Mouse (Mus musculus) layer of hippocampus, adult 9-10 months (tissue): ENCODE measurements around the gene Myl6.
"Not testable (repeated sequence)": the region's sequence is repeated elsewhere in the genome, so short reads cannot be mapped to it uniquely, and the experiment has no call there.

Experiments used
- DNase-seq: peaks from one replicate; pipeline ENCODE4 v3.0.0; 2022; ENCODE audit warnings: low spot score

Myl6 gene

DNA sequence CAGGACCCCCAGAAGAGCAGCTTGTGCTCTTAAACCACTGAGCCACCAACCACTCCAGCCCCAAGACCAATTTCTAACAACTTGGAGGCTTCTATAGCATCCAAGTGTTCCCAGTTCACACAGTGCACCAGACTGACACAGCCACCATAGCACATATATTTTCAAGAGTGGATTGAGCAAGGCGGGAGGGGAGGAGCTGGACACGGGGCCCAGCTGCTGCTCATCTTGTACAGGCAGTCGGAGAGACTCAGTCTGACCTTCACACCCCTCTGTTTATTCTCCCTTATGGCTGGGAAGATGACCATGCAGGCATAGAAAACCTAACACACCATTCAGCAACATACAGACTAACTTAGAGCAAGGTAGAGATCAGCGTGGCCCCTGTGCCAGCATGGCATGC, 15.9 kb upstream of the Myl6 start:
- DNase-seq = no peak

- no peak for DNase-seq
These were observed 15.3 kb upstream of the Myl6 start for GRCm38 (mm10) chr10:128509203-128509602.

DNA sequence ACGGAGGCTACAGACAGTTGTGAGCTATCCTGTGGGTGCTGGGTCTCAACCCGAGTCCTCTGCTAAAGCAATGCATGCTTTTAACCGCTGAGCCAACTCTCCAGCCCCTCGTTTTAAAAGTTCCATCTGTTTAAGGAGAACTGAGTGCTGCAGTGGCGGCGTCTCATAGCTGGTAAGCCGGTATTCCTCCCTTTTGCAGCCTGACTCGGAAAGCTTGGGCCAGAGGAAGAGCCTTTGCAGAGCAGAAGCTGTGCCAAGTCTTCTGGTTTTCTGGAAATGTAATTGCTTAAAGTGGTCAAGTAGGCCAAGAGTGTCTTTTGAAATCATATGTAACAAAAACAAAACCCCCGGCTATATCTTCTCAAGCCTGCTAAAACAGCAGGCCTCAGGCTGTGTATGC, 14.3 kb upstream of the Myl6 start:
- DNase-seq = no peak

- DNase-seq = no peak
These were observed 12.0 kb upstream of the Myl6 start for GRCm38 (mm10) chr10:128505974-128506373.

DNA sequence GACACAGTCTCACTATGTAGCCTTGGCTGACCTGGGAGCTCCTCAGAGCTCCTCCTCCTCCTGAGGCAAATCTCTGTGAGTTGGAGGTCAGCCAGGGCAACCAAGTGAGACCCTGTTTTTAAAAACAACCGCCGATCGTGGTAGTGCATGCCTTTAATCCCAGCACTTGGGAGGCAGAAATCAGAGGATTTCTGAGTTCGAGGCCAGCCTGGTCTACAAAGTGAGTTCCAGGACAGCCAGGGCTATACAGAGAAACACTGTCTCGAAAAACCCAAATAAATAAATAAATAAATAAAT, 11.4 kb upstream of the Myl6 start:
- DNase-seq = not testable (repeated sequence)

DNA sequence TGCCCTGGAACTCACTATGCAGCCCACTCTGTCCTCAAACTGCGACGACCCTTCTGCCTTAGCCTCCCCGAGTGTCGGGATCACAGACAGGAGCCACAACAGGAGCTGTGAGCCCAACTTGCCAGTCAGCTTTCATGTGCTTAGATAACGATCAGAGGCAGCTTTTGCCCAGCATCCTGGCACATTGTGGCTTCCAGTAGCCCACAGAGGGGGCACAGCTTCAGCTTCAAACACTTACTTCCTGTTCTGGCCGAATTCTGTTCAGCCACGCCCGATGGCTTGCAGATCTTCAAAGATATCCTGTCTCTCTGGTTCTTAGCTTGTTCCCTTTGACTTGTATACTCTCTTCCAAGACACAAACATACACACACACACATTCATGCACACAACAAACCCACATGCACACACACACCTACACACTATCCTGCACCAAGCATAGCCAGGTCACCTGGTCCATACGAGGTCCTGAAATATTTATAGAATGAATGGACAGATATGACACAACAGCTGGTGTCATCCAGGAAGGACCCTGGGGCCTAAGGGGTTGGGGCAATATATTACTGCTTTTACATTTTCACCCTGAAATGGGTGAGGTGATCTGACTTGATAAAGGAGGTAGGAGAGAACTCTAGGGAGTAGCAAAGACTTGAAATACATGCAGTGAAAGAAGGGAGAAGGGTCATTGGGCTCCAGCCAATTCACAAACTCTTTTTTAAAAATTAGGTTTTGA, 10.9 kb upstream of the Myl6 start:
- DNase-seq = no peak

- DNase-seq = no peak
These were observed 10.1 kb upstream of the Myl6 start for GRCm38 (mm10) chr10:128504012-128504411.

DNA sequence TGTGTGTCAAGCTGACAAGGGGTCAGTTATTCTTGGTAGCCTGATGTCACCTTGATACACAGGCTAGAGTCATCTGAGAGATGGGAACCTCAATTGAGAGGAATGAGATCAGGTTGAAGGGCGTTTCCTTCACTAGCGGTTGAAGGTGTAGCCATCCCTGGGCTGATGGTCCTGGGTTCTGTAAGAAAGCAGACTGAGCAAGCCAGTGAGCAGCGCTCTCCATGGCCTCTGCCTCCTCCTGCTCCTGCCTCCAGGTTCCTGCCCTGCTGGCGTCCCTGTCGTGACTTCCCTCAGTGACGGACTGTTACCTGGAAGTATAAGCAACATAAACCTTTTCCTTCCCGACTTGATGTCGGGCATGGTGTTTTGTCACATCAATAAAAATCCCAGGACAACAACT, 9.6 kb upstream of the Myl6 start:
- DNase-seq = no peak

- no peak for DNase-seq
These were observed 8.4 kb upstream of the Myl6 start for GRCm38 (mm10) chr10:128502341-128502740.

GRCm38 (mm10) chr10:128499116-128499671, 5.2 kb upstream of the Myl6 start:
- DNase-seq = no peak

DNA sequence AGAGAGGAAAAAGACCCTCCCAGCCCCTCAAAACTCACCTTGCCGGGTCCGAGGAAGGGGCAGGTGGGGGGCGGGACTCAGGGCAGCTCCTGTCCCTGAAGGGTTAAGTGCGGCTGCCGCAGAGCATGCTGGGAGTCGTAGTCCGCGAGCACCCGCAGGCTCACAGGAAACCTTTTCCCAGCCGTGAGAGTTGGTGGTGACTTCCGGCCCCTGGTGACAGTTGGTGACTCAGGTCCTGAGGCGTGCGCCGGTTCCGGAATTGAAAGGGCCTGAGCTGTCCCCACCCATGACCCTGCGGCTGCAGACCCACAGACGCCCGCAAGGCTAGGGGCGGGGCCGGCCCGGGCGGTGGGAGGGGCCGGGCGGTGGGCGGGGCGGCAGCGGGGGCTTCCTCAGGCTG, 4.6 kb upstream of the Myl6 start, which contains the start of gene Myl6b:
Gene Myl6b, minus strand, starts transcription at position 96 of the 400 bp plus-strand sequence.
- peak; percentile 84 for DNase-seq

- DNase-seq = no peak
These were observed 3.3 kb upstream of the Myl6 start for GRCm38 (mm10) chr10:128497134-128497737.

GRCm38 (mm10) chr10:128496509-128497077, 2.6 kb upstream of the Myl6 start:
- DNase-seq = no peak

- DNase-seq = no peak
These were observed 2.0 kb upstream of the Myl6 start for GRCm38 (mm10) chr10:128495903-128496302.

- no peak for DNase-seq
These were observed 1.3 kb upstream of the Myl6 start for GRCm38 (mm10) chr10:128495270-128495669.

DNA sequence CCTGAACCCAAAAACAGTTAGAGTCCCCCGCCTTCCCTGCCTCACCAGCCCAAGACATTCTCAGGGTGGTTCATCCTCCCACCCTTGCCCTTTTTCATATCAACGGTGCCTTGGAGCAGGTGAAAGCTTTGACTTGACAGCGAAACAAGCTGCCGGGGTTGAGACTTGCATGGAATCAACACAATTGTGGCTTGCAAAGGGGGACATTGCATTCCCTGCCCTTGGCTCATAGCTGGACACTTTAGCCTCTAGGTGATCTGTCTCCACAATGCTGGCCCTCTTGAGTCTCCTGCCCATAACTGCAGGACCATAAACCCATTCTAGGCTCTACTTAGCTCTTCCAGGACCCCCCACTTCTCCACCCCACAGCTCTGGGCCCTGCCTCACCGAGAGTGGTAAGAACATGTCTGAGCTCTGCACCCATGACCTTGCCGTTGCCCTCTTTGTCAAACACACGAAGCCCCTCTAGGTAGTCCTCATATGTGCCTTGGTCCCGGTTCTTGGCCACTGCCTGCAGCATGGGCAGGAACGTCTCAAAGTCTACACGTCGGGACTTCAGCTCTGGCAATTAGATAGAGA, 811 bp upstream of the Myl6 start:
- DNase-seq = no peak

DNA sequence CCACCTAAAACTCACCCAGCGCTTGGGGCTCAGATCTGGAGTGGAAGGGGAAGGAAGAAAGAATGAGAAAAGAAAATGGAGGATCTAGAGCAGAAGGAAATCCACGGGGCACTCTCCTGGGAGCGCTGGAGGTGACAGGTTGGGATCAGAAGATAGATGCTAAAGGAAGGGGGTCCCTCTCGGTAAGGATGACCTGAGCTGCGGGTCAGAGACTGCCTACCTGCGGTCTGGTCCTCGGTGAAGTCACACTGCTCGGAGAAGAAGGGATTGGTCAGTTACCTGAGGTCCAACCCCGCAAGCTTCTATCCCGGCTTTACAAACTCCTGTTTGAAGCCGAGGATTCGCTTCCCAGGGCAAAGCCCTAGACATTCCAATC, 638 bp downstream of the Myl6 start:
- DNase-seq = no peak

DNA sequence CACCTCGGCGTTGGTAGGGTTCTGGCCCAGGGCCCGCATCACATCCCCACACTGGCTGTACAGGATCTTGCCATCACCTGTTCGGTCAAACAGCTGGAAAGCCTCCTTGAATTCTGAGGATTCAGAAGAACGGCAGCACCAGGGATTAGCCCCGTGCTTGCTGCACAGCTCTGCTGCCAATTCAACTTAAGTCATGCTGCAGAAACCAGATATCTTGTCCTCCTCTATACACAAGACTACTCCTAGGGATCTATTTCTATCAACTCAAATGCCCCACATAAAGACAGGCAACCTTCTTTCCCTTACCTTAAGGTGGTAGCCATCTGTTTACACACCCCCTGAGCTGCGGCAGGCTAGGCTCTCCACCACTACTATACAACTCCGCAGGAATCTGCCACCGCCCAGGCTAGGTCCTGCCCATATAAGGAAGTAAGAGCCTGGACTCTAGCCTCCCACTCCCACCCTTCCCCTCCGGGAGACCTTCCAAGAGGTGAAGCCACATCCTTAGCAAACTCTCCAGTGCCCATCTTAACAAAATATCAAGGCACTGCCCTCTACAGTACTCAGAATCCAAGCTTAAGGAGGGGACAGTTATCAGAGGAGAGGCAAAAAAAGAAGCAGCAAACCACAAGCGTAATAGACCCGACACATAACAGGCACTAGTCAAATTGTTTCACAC, 1.2 kb downstream of the Myl6 start:
- DNase-seq = no peak

DNA sequence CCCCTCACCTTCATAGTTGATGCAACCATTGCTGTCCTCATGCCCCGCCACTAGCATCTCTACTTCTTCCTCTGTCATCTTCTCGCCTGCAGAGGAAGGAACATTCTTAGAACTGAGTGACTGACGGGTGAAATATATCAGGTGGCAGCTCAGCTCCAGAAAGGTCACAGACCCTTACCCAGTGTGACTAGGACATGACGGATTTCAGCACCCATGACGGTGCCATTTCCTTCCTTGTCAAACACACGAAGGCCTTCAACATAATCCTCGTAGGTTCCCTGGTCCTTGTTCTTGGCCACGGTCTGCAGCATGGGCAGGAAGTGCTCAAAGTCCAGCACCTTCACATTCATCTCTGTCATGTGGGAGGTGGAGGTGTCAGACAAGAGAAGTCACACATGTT, 1.9 kb downstream of the Myl6 start:
- not testable (repeated sequence) for DNase-seq

- DNase-seq = no peak
These were observed 2.5 kb downstream of the Myl6 start for GRCm38 (mm10) chr10:128491495-128491894.

GRCm38 (mm10) chr10:128490912-128491311, 3.0 kb downstream of the Myl6 start:
- no peak for DNase-seq

GRCm38 (mm10) chr10:128490232-128490631, 3.7 kb downstream of the Myl6 start:
- no peak for DNase-seq

DNA sequence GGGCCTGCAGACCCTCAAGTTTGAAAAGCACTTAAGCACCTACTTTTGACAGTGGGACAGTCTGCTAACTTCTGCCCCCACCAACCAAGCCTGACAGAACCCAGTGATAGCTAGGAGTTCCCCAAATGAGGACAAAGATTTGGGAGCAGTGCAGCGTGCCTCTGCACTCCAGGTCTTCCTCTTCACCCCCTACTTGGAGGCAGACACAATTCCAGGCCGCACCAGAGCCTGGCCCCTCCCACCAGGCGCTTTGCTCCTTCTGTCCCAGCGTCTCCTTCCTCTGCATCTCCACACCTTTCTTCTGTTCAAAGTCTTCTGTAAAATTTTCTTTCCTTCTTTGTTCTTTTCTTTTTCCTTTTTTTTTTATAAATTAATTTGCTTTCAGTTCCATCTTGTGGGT, 4.2 kb downstream of the Myl6 start:
- DNase-seq = no peak
